Mouse (Mus musculus): Measurements from ENCODE around the gene Ccdc152. TPM values are rescaled to one million over a fixed set of nuclear protein-coding genes. Genes with fewer than 3 reads are reported as not detected.

The Ccdc152 gene
- polyA plus RNA-seq (2015; fragmentation: Nextera tagmentation; extraction: Ambion mirVana), result not detected in 2 replicates

DNA sequence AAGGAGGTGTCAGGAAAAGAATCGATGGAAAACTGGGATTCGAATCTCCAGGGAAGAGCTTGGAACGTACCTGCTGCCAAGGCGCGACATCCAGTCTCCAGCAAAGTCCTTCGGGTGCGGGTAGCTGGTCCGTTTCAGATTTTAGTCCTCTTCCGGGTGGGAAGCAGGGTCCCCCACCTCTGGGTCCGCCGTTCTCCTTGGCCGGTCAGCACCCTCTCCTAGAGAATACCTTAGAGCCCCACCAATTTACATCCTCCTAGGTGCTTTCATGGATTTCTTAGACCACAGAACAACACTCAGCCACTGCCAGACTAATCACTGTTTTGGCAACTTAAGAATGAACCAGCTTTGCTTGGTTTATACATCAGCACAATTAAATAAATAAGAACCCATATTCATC is at the start of gene Ccdc152:
TSS of gene Ccdc152 (minus strand) at position 101 of the 400 bp plus-strand sequence.
- Histone ChIP-seq H3K9me3 (no peaks in the 10 kb centered on the region), H3K27me3 (no peaks in the 10 kb centered on the region), H3K9ac (no peak within 1 kb of the TSS), H3K4me1 (replicated peaks) (no peaks in the 10 kb centered on the region), H3K4me2 (no peak within 1 kb of the TSS), H3K36me3 (no peaks in the 10 kb centered on the region), H3K27ac (replicated peaks) (no peak within 1 kb of the TSS), H3K4me3 (no peak within 1 kb of the TSS)
- ATAC-seq (ENCODE audit: low read depth), result no peak
- WGBS, result 91% methylated on average over 12 of the region's 12 CpGs

GRCm38 (mm10) chr15:3349306-3350064 is 46.2 kb upstream of the Ccdc152 start:
- no peaks in the 10 kb centered on the region for H3K36me3 ChIP-seq
- no peaks in the 10 kb centered on the region for H3K9me3 ChIP-seq
- H3K4me2 ChIP-seq, result no peak overlapping the region
- ATAC-seq (ENCODE audit: low read depth), result no peak
- H3K27me3 ChIP-seq, result no peaks in the 10 kb centered on the region
- no peak overlapping the region for H3K4me3 ChIP-seq
- no peak overlapping the region for H3K9ac ChIP-seq
- H3K27ac ChIP-seq (replicated peaks), result no peak overlapping the region
- H3K4me1 ChIP-seq (replicated peaks), result no peaks in the 10 kb centered on the region
- WGBS, result 42% methylated on average over 6 of the region's 6 CpGs

- Histone ChIP-seq H3K27ac (replicated peaks) (no peak overlapping the region), H3K27me3 (no peaks in the 10 kb centered on the region), H3K4me2 (no peak overlapping the region), H3K4me1 (replicated peaks) (no peaks in the 10 kb centered on the region), H3K9me3 (no peaks in the 10 kb centered on the region), H3K36me3 (no peaks in the 10 kb centered on the region), H3K9ac (no peak overlapping the region), H3K4me3 (no peak overlapping the region)
- no peak for ATAC-seq (ENCODE audit: low read depth)
- WGBS, result 75% methylated on average over 3 of the region's 3 CpGs
Observed at GRCm38 (mm10) chr15:3346682-3347081, 43.4 kb upstream of the Ccdc152 start.

- ATAC-seq (ENCODE audit: low read depth), result no peak
- no peak overlapping the region for H3K27ac ChIP-seq (replicated peaks)
Observed at GRCm38 (mm10) chr15:3344555-3344954, 41.2 kb upstream of the Ccdc152 start.

GRCm38 (mm10) chr15:3341806-3342582 is 38.7 kb upstream of the Ccdc152 start:
- no peak overlapping the region for H3K27ac ChIP-seq (replicated peaks)
- 85% methylated on average over 4 of the region's 4 CpGs for WGBS
- ATAC-seq (ENCODE audit: low read depth), result no peak

More at GRCm38 (mm10) chr15:3344555-3344954, 41.2 kb upstream of the Ccdc152 start:
- no peaks in the 10 kb centered on the region for H3K27me3 ChIP-seq
- no peak overlapping the region for H3K4me2 ChIP-seq
- H3K4me3 ChIP-seq, result no peak overlapping the region
- H3K9ac ChIP-seq, result no peak overlapping the region
- no peaks in the 10 kb centered on the region for H3K4me1 ChIP-seq (replicated peaks)
- no peaks in the 10 kb centered on the region for H3K36me3 ChIP-seq
- WGBS, result 87% methylated on average over 4 of the region's 4 CpGs
- no peaks in the 10 kb centered on the region for H3K9me3 ChIP-seq

DNA sequence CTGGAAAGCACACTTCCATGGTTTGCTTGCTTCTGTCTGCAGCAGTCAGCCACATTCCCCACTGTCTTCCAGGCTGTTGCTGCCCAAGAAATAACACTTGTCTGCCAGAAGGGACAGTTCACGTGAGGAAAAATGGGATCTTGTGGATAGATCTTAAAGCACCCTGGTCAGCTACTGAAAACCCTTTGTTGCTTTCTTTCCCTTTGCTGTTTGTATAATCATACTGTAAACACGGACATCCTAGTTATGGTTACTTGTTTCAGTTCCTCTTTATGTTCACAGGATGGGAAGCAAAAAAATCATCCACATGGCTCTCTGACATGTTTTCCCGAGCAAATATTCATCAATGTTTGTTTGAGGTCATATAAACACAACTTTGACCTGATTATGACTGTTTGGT is 36.5 kb upstream of the Ccdc152 start:
- no peak overlapping the region for H3K4me3 ChIP-seq
- H3K27me3 ChIP-seq, result no peaks in the 10 kb centered on the region
- no peak for ATAC-seq (ENCODE audit: low read depth)
- H3K27ac ChIP-seq (replicated peaks), result no peak overlapping the region
- H3K9me3 ChIP-seq, result no peaks in the 10 kb centered on the region
- H3K9ac ChIP-seq, result no peak overlapping the region
- H3K4me1 ChIP-seq (replicated peaks), result no peaks in the 10 kb centered on the region
- H3K4me2 ChIP-seq, result no peak overlapping the region
- no peaks in the 10 kb centered on the region for H3K36me3 ChIP-seq
- 83% methylated on average over 3 of the region's 3 CpGs for WGBS

More at GRCm38 (mm10) chr15:3341806-3342582, 38.7 kb upstream of the Ccdc152 start:
- Histone ChIP-seq H3K4me2 (no peak overlapping the region), H3K9me3 (no peaks in the 10 kb centered on the region), H3K36me3 (no peaks in the 10 kb centered on the region), H3K27me3 (no peaks in the 10 kb centered on the region), H3K9ac (no peak overlapping the region), H3K4me3 (no peak overlapping the region), H3K4me1 (replicated peaks) (no peaks in the 10 kb centered on the region)

- Histone ChIP-seq H3K9ac (no peak overlapping the region), H3K9me3 (no peaks in the 10 kb centered on the region), H3K4me2 (no peak overlapping the region), H3K36me3 (no peaks in the 10 kb centered on the region), H3K27ac (replicated peaks) (no peak overlapping the region), H3K4me3 (no peak overlapping the region), H3K27me3 (no peaks in the 10 kb centered on the region), H3K4me1 (replicated peaks) (no peaks in the 10 kb centered on the region)
- 93% methylated on average over 4 of the region's 4 CpGs for WGBS
- no peak for ATAC-seq (ENCODE audit: low read depth)
Observed at GRCm38 (mm10) chr15:3332517-3332916, 29.2 kb upstream of the Ccdc152 start.

GRCm38 (mm10) chr15:3331813-3332212 is 28.5 kb upstream of the Ccdc152 start:
- Histone ChIP-seq H3K9me3 (no peaks in the 10 kb centered on the region), H3K9ac (no peak overlapping the region), H3K27me3 (no peaks in the 10 kb centered on the region), H3K4me2 (no peak overlapping the region), H3K4me3 (no peak overlapping the region), H3K4me1 (replicated peaks) (no peaks in the 10 kb centered on the region), H3K27ac (replicated peaks) (no peak overlapping the region), H3K36me3 (no peaks in the 10 kb centered on the region)
- ATAC-seq (ENCODE audit: low read depth), result no peak
- WGBS, result 72% methylated on average over 2 of the region's 2 CpGs

DNA sequence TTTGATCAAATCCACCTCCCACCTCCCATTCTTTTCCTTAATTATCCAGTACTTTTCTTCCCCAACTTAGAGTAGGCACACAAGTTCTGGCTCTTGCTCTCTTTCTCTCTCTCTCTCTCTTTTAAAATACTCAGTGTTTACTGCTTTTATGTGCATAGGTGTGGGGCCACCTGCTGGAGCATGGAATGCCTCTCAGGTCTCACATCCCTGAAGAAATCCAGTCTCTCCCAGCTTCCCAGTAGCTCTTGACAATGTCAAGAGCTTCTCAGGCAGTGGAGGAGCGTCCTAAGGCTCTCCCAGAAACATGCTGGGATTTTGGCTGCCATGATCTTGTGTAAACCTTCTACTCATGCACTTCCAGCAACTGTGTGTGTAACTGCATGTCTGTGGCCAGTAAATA is 27.0 kb upstream of the Ccdc152 start:
- 62% methylated on average over 1 of the region's 1 CpGs for WGBS
- Histone ChIP-seq H3K4me1 (replicated peaks) (no peaks in the 10 kb centered on the region), H3K9ac (no peak overlapping the region), H3K4me3 (no peak overlapping the region), H3K4me2 (no peak overlapping the region), H3K9me3 (no peaks in the 10 kb centered on the region), H3K27me3 (no peaks in the 10 kb centered on the region), H3K36me3 (no peaks in the 10 kb centered on the region), H3K27ac (replicated peaks) (no peak overlapping the region)
- ATAC-seq (ENCODE audit: low read depth), result no peak

- Histone ChIP-seq H3K27me3 (no peaks in the 10 kb centered on the region), H3K36me3 (no peaks in the 10 kb centered on the region), H3K9ac (no peak overlapping the region), H3K4me2 (no peak overlapping the region), H3K4me1 (replicated peaks) (no peaks in the 10 kb centered on the region), H3K4me3 (no peak overlapping the region), H3K9me3 (no peaks in the 10 kb centered on the region), H3K27ac (replicated peaks) (no peak overlapping the region)
- ATAC-seq (ENCODE audit: low read depth), result no peak
Observed at GRCm38 (mm10) chr15:3323041-3323440, 19.7 kb upstream of the Ccdc152 start.

- Histone ChIP-seq H3K9ac (no peak overlapping the region), H3K9me3 (no peaks in the 10 kb centered on the region), H3K4me3 (no peak overlapping the region), H3K27me3 (no peaks in the 10 kb centered on the region), H3K27ac (replicated peaks) (no peak overlapping the region), H3K4me2 (no peak overlapping the region), H3K36me3 (no peaks in the 10 kb centered on the region), H3K4me1 (replicated peaks) (no peaks in the 10 kb centered on the region)
- ATAC-seq (ENCODE audit: low read depth), result no peak
- WGBS, result 86% methylated on average over 9 of the region's 9 CpGs
Observed at GRCm38 (mm10) chr15:3319929-3320328, 16.6 kb upstream of the Ccdc152 start.

DNA sequence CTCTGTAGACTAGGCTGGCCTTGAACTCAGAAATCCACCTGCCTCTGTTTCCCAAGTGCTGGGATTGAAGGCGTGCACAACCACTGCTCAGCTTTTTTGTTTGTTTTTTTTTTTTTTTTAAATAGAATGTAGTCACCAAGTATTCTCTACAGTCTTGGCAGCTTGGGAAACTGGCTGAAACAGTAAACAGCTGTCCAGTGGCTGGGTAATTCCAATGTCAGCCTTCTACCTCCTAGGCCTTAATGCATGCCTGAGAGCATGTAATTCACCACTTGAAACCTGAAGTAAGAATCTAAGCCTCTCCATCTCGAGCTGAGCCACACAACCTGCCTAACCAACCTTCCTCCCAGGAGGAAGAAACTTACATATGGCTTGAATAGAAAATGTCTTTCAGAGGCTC is 13.3 kb upstream of the Ccdc152 start:
- Histone ChIP-seq H3K9me3 (no peaks in the 10 kb centered on the region), H3K4me1 (replicated peaks) (no peaks in the 10 kb centered on the region), H3K36me3 (no peaks in the 10 kb centered on the region), H3K9ac (no peak overlapping the region), H3K4me3 (no peak overlapping the region), H3K4me2 (no peak overlapping the region), H3K27me3 (no peaks in the 10 kb centered on the region), H3K27ac (replicated peaks) (no peak overlapping the region)
- ATAC-seq (ENCODE audit: low read depth), result no peak
- WGBS, result 69% methylated on average over 2 of the region's 2 CpGs
